Mouse (Mus musculus) hindbrain, embryonic 10.5 days (tissue): ENCODE measurements at regions not wholly inside any gene's neighbourhood (a gene's known extent, or its start where the extent isn't known, plus 50 kb on each side); places are given as distances from the start of the nearest gene placed in this dataset.

Source experiments
- DNase-seq: peaks from one replicate; pipeline ENCODE4 v3.0.0-alpha.2; 2017; ENCODE audit warnings: low spot score
- H3K27ac ChIP-seq: fragments of 300-500 bp; sonication (generic); 2 replicates; pipeline ENCODE4 v1.5.1; 2016; ENCODE audit warnings: mild to moderate bottlenecking, moderate library complexity
- H3K27me3 ChIP-seq: fragments of 300-500 bp; sonication (generic); 2 replicates; pipeline ENCODE4 v1.6.1; 2016; ENCODE audit warnings: mild to moderate bottlenecking; ENCODE audit not compliant: poor library complexity, insufficient read depth, severe bottlenecking
- H3K36me3 ChIP-seq: fragments of 300-500 bp; sonication (generic); 2 replicates; pipeline ENCODE4 v1.6.1; 2016; ENCODE audit warnings: mild to moderate bottlenecking, moderate library complexity
- H3K4me1 ChIP-seq: fragments of 300-500 bp; sonication (generic); replicated peaks from 2 replicates; pipeline ENCODE4 v1.6.1; 2016; ENCODE audit warnings: mild to moderate bottlenecking
- H3K4me3 ChIP-seq: fragments of 300-500 bp; sonication (generic); 2 replicates; pipeline ENCODE4 v1.5.1; 2016; ENCODE audit warnings: mild to moderate bottlenecking, moderate library complexity
- H3K9me3 ChIP-seq: fragments of 300-500 bp; sonication (generic); 2 replicates; pipeline ENCODE4 v1.6.1; 2016; ENCODE audit warnings: mild to moderate bottlenecking, moderate library complexity
- WGBS: fragments of 180-500 bp; shearing (Covaris S2); methylation state at CpG from one replicate; pipeline ENCODE4 v1.1.7; 2016; 5-methylcytosine and 5-hydroxymethylcytosine counted together

- no peaks in the 10 kb centered on the region for H3K27me3 ChIP-seq
- H3K4me3 ChIP-seq: no peak overlapping the region
- 84% methylated on average over 7 of the region's 7 CpGs for WGBS
- H3K27ac ChIP-seq: no peak overlapping the region
- no peak for DNase-seq
- H3K36me3 ChIP-seq: no peaks in the 10 kb centered on the region
- H3K9me3 ChIP-seq: no peaks in the 10 kb centered on the region
- H3K4me1 ChIP-seq: no peaks in the 10 kb centered on the region
Observed at GRCm38 (mm10) chr1:18668901-18669300, 404.0 kb upstream of the Defb41 start.

- Histone ChIP-seq H3K36me3 (no peaks in the 10 kb centered on the region), H3K4me3 (no peak overlapping the region), H3K9me3 (no peaks in the 10 kb centered on the region), H3K27me3 (no peaks in the 10 kb centered on the region), H3K27ac (no peak overlapping the region), H3K4me1 (no peaks in the 10 kb centered on the region)
- no peak for DNase-seq
- 96% methylated on average over 5 of the region's 5 CpGs for WGBS
Observed at GRCm38 (mm10) chr1:18668265-18668664, 403.3 kb upstream of the Defb41 start.

- no peak for DNase-seq
- Histone ChIP-seq H3K4me1 (peaks cover 20% of the 10 kb centered on the region), H3K27me3 (no peaks in the 10 kb centered on the region), H3K36me3 (no peaks in the 10 kb centered on the region), H3K9me3 (no peaks in the 10 kb centered on the region), H3K4me3 (no peak overlapping the region), H3K27ac (no peak overlapping the region)
Observed at GRCm38 (mm10) chr1:18640858-18641257, 375.9 kb upstream of the Defb41 start.

GRCm38 (mm10) chr1:18639460-18640300 is 374.7 kb upstream of the Defb41 start:
- no peaks in the 10 kb centered on the region for H3K27me3 ChIP-seq
- 21% methylated on average over 8 of the region's 8 CpGs for WGBS
- no peaks in the 10 kb centered on the region for H3K9me3 ChIP-seq
- peak overlapping the region; percentile 66; the same call in 1 of the 2 replicates for H3K27ac ChIP-seq
- H3K36me3 ChIP-seq: no peaks in the 10 kb centered on the region
- peaks cover 20% of the 10 kb centered on the region for H3K4me1 ChIP-seq
- peak; percentile 30 for DNase-seq
- 0 out of 2 replicates have a peak overlapping the region, but pooled peaks have one; percentile 16 for H3K4me3 ChIP-seq

GRCm38 (mm10) chr1:18637334-18637733 is 372.4 kb upstream of the Defb41 start:
- H3K9me3 ChIP-seq: no peaks in the 10 kb centered on the region
- H3K36me3 ChIP-seq: no peaks in the 10 kb centered on the region
- H3K4me3 ChIP-seq: no peak overlapping the region
- H3K4me1 ChIP-seq: peaks cover 20% of the 10 kb centered on the region
- H3K27me3 ChIP-seq: no peaks in the 10 kb centered on the region
- DNase-seq: no peak
- H3K27ac ChIP-seq: no peak overlapping the region

GRCm38 (mm10) chr1:18610231-18610630 is 345.3 kb upstream of the Defb41 start:
- Histone ChIP-seq H3K4me1 (no peaks in the 10 kb centered on the region), H3K27me3 (no peaks in the 10 kb centered on the region), H3K9me3 (no peaks in the 10 kb centered on the region), H3K36me3 (no peaks in the 10 kb centered on the region), H3K4me3 (no peak overlapping the region), H3K27ac (no peak overlapping the region)
- 89% methylated on average over 7 of the region's 7 CpGs for WGBS
- DNase-seq: no peak

GRCm38 (mm10) chr1:18599864-18600263 is 334.9 kb upstream of the Defb41 start:
- Histone ChIP-seq H3K4me1 (no peaks in the 10 kb centered on the region), H3K27me3 (no peaks in the 10 kb centered on the region), H3K4me3 (no peak overlapping the region), H3K27ac (no peak overlapping the region), H3K36me3 (no peaks in the 10 kb centered on the region), H3K9me3 (no peaks in the 10 kb centered on the region)
- no peak for DNase-seq
- WGBS: 77% methylated on average over 1 of the region's 1 CpGs

- 63% methylated on average over 4 of the region's 4 CpGs for WGBS
- H3K27me3 ChIP-seq: no peaks in the 10 kb centered on the region
- H3K9me3 ChIP-seq: no peaks in the 10 kb centered on the region
- H3K4me3 ChIP-seq: no peak overlapping the region
- no peak for DNase-seq
- H3K4me1 ChIP-seq: no peaks in the 10 kb centered on the region
- H3K27ac ChIP-seq: no peak overlapping the region
- no peaks in the 10 kb centered on the region for H3K36me3 ChIP-seq
Observed at GRCm38 (mm10) chr1:18598908-18599307, 334.0 kb upstream of the Defb41 start.

GRCm38 (mm10) chr1:18583358-18584128 is 318.6 kb upstream of the Defb41 start:
- Histone ChIP-seq H3K36me3 (no peaks in the 10 kb centered on the region), H3K9me3 (no peaks in the 10 kb centered on the region), H3K4me1 (no peaks in the 10 kb centered on the region), H3K4me3 (no peak overlapping the region), H3K27ac (no peak overlapping the region), H3K27me3 (no peaks in the 10 kb centered on the region)
- DNase-seq: no peak
- 82% methylated on average over 6 of the region's 6 CpGs for WGBS

- DNase-seq: no peak
- H3K4me3 ChIP-seq: no peak overlapping the region
- no peaks in the 10 kb centered on the region for H3K36me3 ChIP-seq
- H3K4me1 ChIP-seq: no peaks in the 10 kb centered on the region
- WGBS: 92% methylated on average over 2 of the region's 2 CpGs
- H3K9me3 ChIP-seq: no peaks in the 10 kb centered on the region
- no peak overlapping the region for H3K27ac ChIP-seq
- no peaks in the 10 kb centered on the region for H3K27me3 ChIP-seq
Observed at GRCm38 (mm10) chr1:18578625-18579024, 313.7 kb upstream of the Defb41 start.

GRCm38 (mm10) chr1:18567086-18567485 is 302.1 kb upstream of the Defb41 start:
- DNase-seq: no peak
- WGBS: 73% methylated on average over 2 of the region's 2 CpGs
- Histone ChIP-seq H3K4me1 (no peaks in the 10 kb centered on the region), H3K27me3 (no peaks in the 10 kb centered on the region), H3K27ac (no peak overlapping the region), H3K4me3 (no peak overlapping the region), H3K36me3 (no peaks in the 10 kb centered on the region), H3K9me3 (no peaks in the 10 kb centered on the region)

GRCm38 (mm10) chr1:18551211-18551610 is 286.3 kb upstream of the Defb41 start:
- H3K4me1 ChIP-seq: no peaks in the 10 kb centered on the region
- H3K36me3 ChIP-seq: no peaks in the 10 kb centered on the region
- no peak overlapping the region for H3K27ac ChIP-seq
- H3K4me3 ChIP-seq: no peak overlapping the region
- no peaks in the 10 kb centered on the region for H3K27me3 ChIP-seq
- no peaks in the 10 kb centered on the region for H3K9me3 ChIP-seq
- no peak for DNase-seq
- 78% methylated on average over 2 of the region's 2 CpGs for WGBS

GRCm38 (mm10) chr1:18531702-18532101 is 266.8 kb upstream of the Defb41 start:
- 100% methylated on average over 1 of the region's 1 CpGs for WGBS
- Histone ChIP-seq H3K4me1 (no peaks in the 10 kb centered on the region), H3K4me3 (no peak overlapping the region), H3K27ac (no peak overlapping the region), H3K9me3 (no peaks in the 10 kb centered on the region), H3K27me3 (no peaks in the 10 kb centered on the region), H3K36me3 (no peaks in the 10 kb centered on the region)
- no peak for DNase-seq
